Mouse (Mus musculus): Measurements from ENCODE around the gene Cc2d2b. TPM values are rescaled to one million over a fixed set of nuclear protein-coding genes. Genes with fewer than 3 reads are reported as not detected.

Gene Cc2d2b
- polyA plus RNA-seq, 1 experiment from 2014 or later, result 0.05 TPM

DNA sequence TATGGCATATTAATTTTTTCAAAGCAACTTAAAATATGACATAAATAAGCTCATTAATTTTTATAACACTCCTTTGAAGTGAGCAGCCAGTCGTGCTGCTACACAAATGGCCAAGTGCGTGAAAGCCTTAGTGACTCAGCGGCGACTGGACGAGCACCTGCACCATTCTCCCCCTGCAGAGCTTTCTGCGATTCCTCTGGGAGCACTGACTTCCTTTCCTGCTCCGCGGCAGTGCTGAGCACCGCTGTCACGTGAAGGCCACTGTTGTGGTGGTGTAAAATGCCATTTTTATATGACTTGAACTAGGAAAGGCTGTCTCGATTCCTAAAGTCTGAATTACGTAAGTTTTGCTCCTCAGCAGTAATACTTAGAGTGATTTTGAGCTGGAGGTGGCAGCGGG lies 93.0 kb downstream of the Cc2d2b start:
- H3K4me1 ChIP-seq, result no peaks in the 10 kb centered on the region
- peaks cover 91% of the 10 kb centered on the region for H3K36me3 ChIP-seq
- H3K27me3 ChIP-seq, result no peaks in the 10 kb centered on the region
- H3K9ac ChIP-seq (replicated peaks), result no peak overlapping the region
- H3K4me2 ChIP-seq (replicated peaks), result no peak overlapping the region
- no peak overlapping the region for H3K27ac ChIP-seq (replicated peaks)
- H3K4me3 ChIP-seq, result no peak overlapping the region
- 90% methylated on average over 13 of the region's 13 CpGs for WGBS
- ATAC-seq (ENCODE audit: low FRiP score, low read depth), result no peak
- no peaks in the 10 kb centered on the region for H3K9me3 ChIP-seq

DNA sequence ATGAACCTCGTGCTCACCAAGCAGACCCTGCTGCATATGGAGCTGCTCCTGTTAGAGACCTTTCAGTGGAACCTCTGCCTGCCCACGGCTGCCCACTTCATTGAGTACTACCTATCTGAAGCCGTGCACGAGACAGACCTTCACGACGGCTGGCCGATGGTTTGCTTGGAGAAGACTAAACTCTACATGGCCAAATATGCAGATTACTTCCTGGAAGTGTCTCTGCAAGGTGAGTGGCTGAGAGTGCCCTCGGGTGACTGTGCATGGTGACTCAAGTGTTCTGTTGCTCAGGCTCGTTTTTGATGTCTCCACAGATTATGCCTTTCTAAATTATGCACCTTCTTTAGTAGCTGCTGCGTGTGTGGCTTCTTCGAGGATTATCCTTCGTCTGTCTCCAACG lies 96.2 kb downstream of the Cc2d2b start:
- no peak overlapping the region for H3K9ac ChIP-seq (replicated peaks)
- no peak overlapping the region for H3K27ac ChIP-seq (replicated peaks)
- no peak for ATAC-seq (ENCODE audit: low FRiP score, low read depth)
- peaks cover 87% of the 10 kb centered on the region for H3K36me3 ChIP-seq
- WGBS, result 91% methylated on average over 13 of the region's 13 CpGs
- H3K4me2 ChIP-seq (replicated peaks), result no peak overlapping the region
- no peaks in the 10 kb centered on the region for H3K27me3 ChIP-seq
- no peak overlapping the region for H3K4me3 ChIP-seq
- no peaks in the 10 kb centered on the region for H3K9me3 ChIP-seq
- no peaks in the 10 kb centered on the region for H3K4me1 ChIP-seq

DNA sequence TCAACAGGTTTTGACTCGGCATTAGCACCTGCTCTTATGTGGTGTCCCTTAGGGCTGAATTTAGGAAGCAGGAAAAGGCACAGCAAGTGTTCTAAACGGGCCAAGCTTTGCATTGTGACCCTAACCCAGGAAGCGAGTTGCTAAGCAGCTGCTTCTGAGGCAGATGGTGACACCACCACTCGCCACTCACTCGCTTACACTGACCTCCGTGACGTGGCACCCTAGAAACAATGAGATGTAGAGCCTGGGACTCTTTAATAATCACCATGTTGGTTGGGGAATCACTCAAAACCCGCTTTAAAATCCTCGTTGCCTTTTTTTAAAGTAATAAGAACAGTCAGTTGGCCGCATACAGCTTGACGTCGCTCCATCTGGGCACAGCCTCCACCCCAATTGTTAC lies 100.8 kb downstream of the Cc2d2b start:
- ATAC-seq (ENCODE audit: low FRiP score, low read depth), result no peak
- H3K4me2 ChIP-seq (replicated peaks), result no peak overlapping the region
- H3K27ac ChIP-seq (replicated peaks), result no peak overlapping the region
- H3K27me3 ChIP-seq, result no peaks in the 10 kb centered on the region
- H3K9me3 ChIP-seq, result no peaks in the 10 kb centered on the region
- no peak overlapping the region for H3K4me3 ChIP-seq
- H3K9ac ChIP-seq (replicated peaks), result no peak overlapping the region
- H3K36me3 ChIP-seq, result peaks cover 55% of the 10 kb centered on the region
- no peaks in the 10 kb centered on the region for H3K4me1 ChIP-seq
- 82% methylated on average over 12 of the region's 12 CpGs for WGBS

DNA sequence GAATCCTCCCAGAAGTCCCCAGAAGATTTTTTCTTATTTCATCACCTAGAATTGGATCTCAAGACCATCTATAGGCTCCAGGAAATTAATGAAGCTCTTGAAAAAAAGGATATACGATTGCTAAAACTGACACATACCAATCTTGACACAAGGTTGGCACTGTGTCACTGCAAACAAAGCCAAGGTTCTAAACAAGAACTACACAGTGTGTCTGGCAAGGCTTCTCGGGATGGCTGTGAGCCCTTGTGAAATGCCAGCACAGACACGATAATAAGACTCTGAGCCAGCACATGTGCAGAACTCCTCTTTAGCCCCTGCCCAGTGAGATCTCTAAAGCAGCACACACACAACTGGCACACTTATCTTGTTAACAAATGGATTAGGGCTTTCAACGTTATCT lies 111.0 kb downstream of the Cc2d2b start:
- ATAC-seq (ENCODE audit: low FRiP score, low read depth), result no peak
- no peak overlapping the region for H3K4me3 ChIP-seq
- no peaks in the 10 kb centered on the region for H3K36me3 ChIP-seq
- no peak overlapping the region for H3K9ac ChIP-seq (replicated peaks)
- H3K27ac ChIP-seq (replicated peaks), result no peak overlapping the region
- H3K9me3 ChIP-seq, result no peaks in the 10 kb centered on the region
- H3K27me3 ChIP-seq, result no peaks in the 10 kb centered on the region; the same call in 1 of the 2 replicates
- WGBS, result 73% methylated on average over 4 of the region's 4 CpGs
- H3K4me2 ChIP-seq (replicated peaks), result no peak overlapping the region
- H3K4me1 ChIP-seq, result no peaks in the 10 kb centered on the region

DNA sequence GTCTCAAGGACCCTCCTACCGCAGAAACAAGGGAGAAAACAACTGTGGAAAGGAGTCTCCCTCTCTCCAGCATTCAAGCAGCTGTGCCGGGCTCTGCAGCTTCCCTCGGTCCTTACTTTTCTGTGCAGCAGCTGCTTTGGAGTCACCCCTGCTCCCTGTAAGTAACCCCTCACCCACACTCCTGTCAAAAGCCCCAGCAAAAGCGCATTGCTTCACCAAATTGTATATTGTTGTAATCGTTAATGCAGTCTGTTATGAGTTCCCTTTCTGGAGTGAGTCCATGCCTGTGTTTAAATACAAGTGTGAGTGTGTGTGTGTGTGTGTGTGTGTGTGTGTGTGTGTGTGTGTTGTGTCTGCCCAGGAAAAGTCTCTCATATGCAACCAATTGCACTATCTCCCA lies 119.7 kb downstream of the Cc2d2b start:
- Histone ChIP-seq H3K9ac (replicated peaks) (no peak overlapping the region), H3K9me3 (no peaks in the 10 kb centered on the region), H3K36me3 (no peaks in the 10 kb centered on the region), H3K27me3 (peaks cover 42% of the 10 kb centered on the region), H3K4me1 (no peaks in the 10 kb centered on the region), H3K4me2 (replicated peaks) (no peak overlapping the region), H3K4me3 (no peak overlapping the region), H3K27ac (replicated peaks) (no peak overlapping the region)
- WGBS, result 40% methylated on average over 5 of the region's 5 CpGs
- ATAC-seq (ENCODE audit: low FRiP score, low read depth), result no peak

DNA sequence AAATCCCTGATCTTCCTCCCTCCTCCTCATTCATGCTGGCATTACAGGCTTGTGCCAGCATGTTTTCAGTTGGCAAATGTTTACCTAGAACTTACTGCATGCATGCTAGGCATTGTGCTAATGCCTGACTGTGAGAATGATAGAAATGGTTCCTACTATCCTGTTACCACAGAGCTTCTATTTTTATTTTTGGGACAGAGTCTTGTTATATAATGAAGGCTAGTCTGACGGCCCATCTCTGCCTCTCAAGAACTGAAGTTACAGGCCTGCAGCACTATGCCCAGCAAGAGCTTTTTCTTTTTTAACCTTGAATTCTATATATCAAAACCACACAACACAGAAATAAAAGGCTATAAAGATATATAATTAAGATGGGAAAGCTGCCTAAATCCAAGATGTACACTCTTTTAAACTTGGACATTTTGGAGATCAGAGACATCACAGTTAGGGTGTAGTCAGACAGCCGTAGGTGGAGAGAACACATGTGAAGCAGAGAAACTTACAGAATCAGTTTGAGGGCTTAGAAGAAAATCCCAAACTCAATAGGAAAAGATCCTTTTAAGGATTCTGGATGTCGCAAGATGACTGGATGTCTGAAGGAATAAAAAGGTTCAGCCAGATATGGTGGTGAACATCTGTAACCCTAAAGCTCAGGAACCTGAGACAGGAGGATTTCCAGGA lies 121.0 kb downstream of the Cc2d2b start:
- Histone ChIP-seq H3K9ac (replicated peaks) (no peak overlapping the region), H3K36me3 (no peaks in the 10 kb centered on the region), H3K4me1 (no peaks in the 10 kb centered on the region), H3K4me2 (replicated peaks) (no peak overlapping the region), H3K4me3 (no peak overlapping the region), H3K27ac (replicated peaks) (no peak overlapping the region), H3K9me3 (no peaks in the 10 kb centered on the region), H3K27me3 (peaks cover 49% of the 10 kb centered on the region)
- WGBS, result 89% methylated on average over 3 of the region's 3 CpGs
- no peak for ATAC-seq (ENCODE audit: low FRiP score, low read depth)

DNA sequence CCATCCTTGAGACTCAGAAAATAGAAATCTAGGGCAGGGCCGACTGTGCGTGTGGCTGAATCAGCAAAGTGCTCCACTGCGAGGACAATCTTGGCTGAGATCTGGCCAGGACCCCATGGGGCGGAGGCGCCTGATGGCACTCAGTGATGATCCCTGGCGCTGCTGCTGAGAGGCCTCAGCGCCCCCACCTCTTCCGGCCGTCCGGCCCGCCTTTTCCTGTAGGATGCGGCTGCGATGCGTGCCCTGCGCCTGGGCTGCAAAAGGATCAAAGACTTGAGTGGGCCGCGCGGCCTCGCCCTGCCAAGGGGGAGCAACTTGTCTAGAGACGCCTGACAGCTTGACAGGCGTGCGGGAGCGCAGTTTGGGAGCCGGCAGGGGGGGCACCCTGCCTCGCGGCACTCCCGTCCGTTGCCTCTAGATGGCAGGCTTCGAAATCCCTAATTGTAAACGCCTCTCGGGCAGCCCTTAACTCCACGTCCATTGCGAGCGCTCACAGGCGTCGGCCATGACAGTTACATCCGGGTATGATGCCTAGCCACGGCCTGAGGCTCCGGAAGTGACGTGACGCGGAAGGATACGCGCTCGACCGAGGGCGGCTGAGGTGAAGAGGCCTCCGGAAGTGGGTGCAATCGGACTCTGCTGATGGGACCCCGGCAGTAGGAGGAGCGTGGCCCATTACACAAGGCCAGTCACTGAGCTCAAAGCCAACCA lies 124.6 kb downstream of the Cc2d2b start:
- 1% methylated on average over 51 of the region's 51 CpGs for WGBS
- no peaks in the 10 kb centered on the region for H3K9me3 ChIP-seq
- ATAC-seq (ENCODE audit: low FRiP score, low read depth), result peak; percentile 99

More for the DNA sequence above, 124.6 kb downstream of the Cc2d2b start:
- Histone ChIP-seq H3K36me3 (no peaks in the 10 kb centered on the region), H3K4me3 (peak overlapping the region; percentile 59), H3K27ac (replicated peaks) (peak overlapping the region; percentile 91), H3K4me1 (no peaks in the 10 kb centered on the region), H3K4me2 (replicated peaks) (peak overlapping the region; percentile 61), H3K9ac (replicated peaks) (peak overlapping the region; percentile 57; the same call in 1 of the 2 replicates), H3K27me3 (peaks cover 60% of the 10 kb centered on the region)

Other genes starting within 250 kb of the Cc2d2b start
- 62.1 and 79.4 TPM in 2 replicates for gene Sorbs1, start 235.0 kb upstream of the Cc2d2b start, polyA plus RNA-seq (2016; fragmentation: Nextera tagmentation; extraction: Ambion mirVana)
- 96.0 and 100 TPM in 2 replicates for gene Aldh18a1, start 160.3 kb upstream of the Cc2d2b start, polyA plus RNA-seq (2016; fragmentation: Nextera tagmentation; extraction: Ambion mirVana)
- 14.4 and 14.7 TPM in 2 replicates for gene Tctn3, start 136.5 kb upstream of the Cc2d2b start, polyA plus RNA-seq (2016; fragmentation: Nextera tagmentation; extraction: Ambion mirVana)
- 9.8 and 10.3 TPM in 2 replicates for gene Entpd1, start 136.4 kb upstream of the Cc2d2b start, polyA plus RNA-seq (2016; fragmentation: Nextera tagmentation; extraction: Ambion mirVana)
- gene Ccnj, start 82.5 kb downstream of the Cc2d2b start, polyA plus RNA-seq (2016; fragmentation: Nextera tagmentation; extraction: Ambion mirVana), result 36.6 and 39.5 TPM in 2 replicates
- 13.6 and 13.9 TPM in 2 replicates for gene Zfp518a, start 146.0 kb downstream of the Cc2d2b start, polyA plus RNA-seq (2016; fragmentation: Nextera tagmentation; extraction: Ambion mirVana)
- 0.20 and 0.26 TPM in 2 replicates for gene Blnk, start 245.8 kb downstream of the Cc2d2b start, polyA plus RNA-seq (2016; fragmentation: Nextera tagmentation; extraction: Ambion mirVana)

Measured in midbrain, embryonic 12.5 days (tissue).